In genomic region chr17:78881878-78882304, GRCm38 (mm10) we compare ENCODE assay signal across 8 mouse cellular contexts. TPM values are rescaled to one million over a fixed set of nuclear protein-coding genes. Genes with fewer than 3 reads are reported as not detected.
DNase-seq lines count a peak whose midpoint lies in the region; ATAC-seq and TF ChIP-seq lines count a peak whose summit lies in the region.
"Had no signal": no experiment of that assay in that cellular context is flagged by ENCODE, and none has a peak within 500 bp of the region (broad histone marks: within the 10 kb centered on the region; RNA-seq: fewer than 3 reads in every experiment).

No protein-coding gene starts in this region.

- TF ChIP-seq CTCF in lung, adult 2 months (IDR thresholded peaks at IDR 0.05; ENCODE audit: insufficient read depth, low read length), result no peak
- TF ChIP-seq CTCF in olfactory bulb, adult 2 months (IDR thresholded peaks at IDR 0.05; ENCODE audit: insufficient read depth, low read depth, low read length), result no peak

- 0 out of 2 replicates have a peak, but pooled peaks cover 14% of the 10 kb centered on the region for H3K36me3 ChIP-seq in embryonic facial prominence, embryonic 14.5 days (ENCODE audit: control insufficient read depth, insufficient read depth, low read length)
- H3K36me3 ChIP-seq in intestine, embryonic 14.5 days (ENCODE audit: control insufficient read depth, insufficient read depth, low read length), result peaks cover 18% of the 10 kb centered on the region

- peak overlapping the region; percentile 75 for H3K9ac ChIP-seq in embryonic facial prominence, embryonic 14.5 days (ENCODE audit: low read depth, low read length)
- peak overlapping the region; percentile 81 for H3K9ac ChIP-seq in intestine, embryonic 14.5 days (ENCODE audit: low read length)

- H3K4me1 ChIP-seq in embryonic facial prominence, embryonic 14.5 days (ENCODE audit: control insufficient read depth, insufficient read depth, low read length), result peaks cover 5% of the 10 kb centered on the region; the same call in 1 of the 2 replicates
- peaks cover 10% of the 10 kb centered on the region; the same call in 1 of the 2 replicates for H3K4me1 ChIP-seq in intestine, embryonic 14.5 days (replicated peaks; ENCODE audit: control insufficient read depth, insufficient read depth, low read length)
- no peaks in the 10 kb centered on the region for H3K4me1 ChIP-seq in lung, adult 2 months (ENCODE audit: control insufficient read depth, insufficient read depth, low read length)
- H3K4me1 ChIP-seq in olfactory bulb, adult 2 months (ENCODE audit: control insufficient read depth, insufficient read depth, low read length), result peaks cover 8% of the 10 kb centered on the region

- peak overlapping the region; percentile 62 for H3K4me2 ChIP-seq in embryonic facial prominence, embryonic 14.5 days (ENCODE audit: low read depth, low read length)
- H3K4me2 ChIP-seq in intestine, embryonic 14.5 days (ENCODE audit: low read length), result peak overlapping the region; percentile 63

- ATAC-seq in embryonic facial prominence, embryonic 14.5 days (ENCODE audit: low read depth), result peak; percentile 30
- ATAC-seq in intestine, embryonic 14.5 days (replicated peaks; ENCODE audit: low FRiP score, low TSS enrichment, low read depth), result peak; percentile 42; the same call in 1 of the 2 replicates

- no peak for TF ChIP-seq POLR2A in lung, adult 2 months (IDR thresholded peaks at IDR 0.05; ENCODE audit: borderline replicate concordance, extremely low read depth, low read depth, low read length)
- no peak for TF ChIP-seq POLR2A in olfactory bulb, adult 2 months (IDR thresholded peaks at IDR 0.05; ENCODE audit: insufficient read depth, low read depth, low read length)

- peak; percentile 12 to 28 for DNase-seq in spleen, postnatal 10 days (ENCODE audit: low spot score in 2 of 2)
- DNase-seq in spleen, postnatal 14 days (ENCODE audit: low spot score in 2 of 2), result no peak
- DNase-seq in embryonic facial prominence, embryonic 14.5 days (ENCODE audit: low spot score), result peak; percentile 40
- DNase-seq in intestine, embryonic 14.5 days (ENCODE audit: low spot score), result peak; percentile 59
- peak; percentile 11 for DNase-seq in lung, adult 2 months
- no peak for DNase-seq in gastrocnemius, postnatal 4 days (ENCODE audit: low spot score in 2 of 2)

- WGBS in embryonic facial prominence, embryonic 14.5 days, result 14% methylated on average over 5 of the region's 7 CpGs
- WGBS in intestine, embryonic 14.5 days, result 10% methylated on average over 6 of the region's 7 CpGs
- 8% methylated on average over 6 of the region's 7 CpGs for WGBS in lung, adult 2 months
- WGBS in olfactory bulb, adult 2 months, result 13% methylated on average over 6 of the region's 7 CpGs

- peak overlapping the region; percentile 60 for H3K4me3 ChIP-seq in embryonic facial prominence, embryonic 14.5 days (ENCODE audit: low read depth, low read length)
- H3K4me3 ChIP-seq in intestine, embryonic 14.5 days (ENCODE audit: low read depth, low read length), result peak overlapping the region; percentile 68
- peak overlapping the region; percentile 71 for H3K4me3 ChIP-seq in lung, adult 2 months (replicated peaks; ENCODE audit: extremely low read depth, low read depth, low read length)
- peak overlapping the region; percentile 48 for H3K4me3 ChIP-seq in olfactory bulb, adult 2 months (ENCODE audit: insufficient read depth, low read depth, low read length)

- no peaks in the 10 kb centered on the region for H3K27me3 ChIP-seq in embryonic facial prominence, embryonic 14.5 days (replicated peaks; ENCODE audit: control insufficient read depth, insufficient read depth, low read length)
- H3K27me3 ChIP-seq in intestine, embryonic 14.5 days (replicated peaks; ENCODE audit: control insufficient read depth, insufficient read depth, low read length), result no peaks in the 10 kb centered on the region

- peak overlapping the region; percentile 73 for H3K27ac ChIP-seq in embryonic facial prominence, embryonic 14.5 days (replicated peaks; ENCODE audit: low read depth, low read length)
- peak overlapping the region; percentile 70 for H3K27ac ChIP-seq in intestine, embryonic 14.5 days (ENCODE audit: low read depth)
- H3K27ac ChIP-seq in olfactory bulb, adult 2 months (ENCODE audit: insufficient read depth, low read depth, low read length), result no peak overlapping the region

- H3K9me3 ChIP-seq in embryonic facial prominence, embryonic 14.5 days (ENCODE audit: control insufficient read depth, low read length), result no peaks in the 10 kb centered on the region
- no peaks in the 10 kb centered on the region for H3K9me3 ChIP-seq in intestine, embryonic 14.5 days (ENCODE audit: control insufficient read depth, low read length)

RNA-seq across cellular contexts. Expression of gene Eif2ak2, which starts 0.5 kb away (rescaled TPM):
- 6.8 and 8.0 TPM in 2 replicates for polyA plus RNA-seq in embryonic facial prominence, embryonic 14.5 days (2014; fragmentation: Nextera tagmentation; extraction: Ambion mirVana)
- 9.1 and 11.0 TPM in 2 replicates for polyA plus RNA-seq in intestine, embryonic 14.5 days (2014; fragmentation: Nextera tagmentation; extraction: Ambion mirVana)
- 3.9 and 7.5 TPM in 2 replicates for polyA plus RNA-seq in lung, adult 2 months (2012; rRNA removed)
- not detected in 2 replicates for polyA plus RNA-seq in olfactory bulb, adult 2 months (2012; ENCODE audit: insufficient read depth, insufficient read length, low replicate concordance, missing spikeins)
- total RNA-seq in gastrocnemius, postnatal 4 days (2021), result 10 to 100 TPM; 10.1 to 14.7 TPM

RNA-seq across cellular contexts. Expression of gene Sult6b1, which starts 24.9 kb away (rescaled TPM):
- polyA plus RNA-seq in embryonic facial prominence, embryonic 14.5 days (2014; fragmentation: Nextera tagmentation; extraction: Ambion mirVana), result 0.22 and 0.75 TPM in 2 replicates
- polyA plus RNA-seq in intestine, embryonic 14.5 days (2014; fragmentation: Nextera tagmentation; extraction: Ambion mirVana), result 0.16 and 0.19 TPM in 2 replicates
- not detected in 2 replicates for polyA plus RNA-seq in lung, adult 2 months (2012; rRNA removed)
- not detected in 2 replicates for polyA plus RNA-seq in olfactory bulb, adult 2 months (2012; ENCODE audit: insufficient read depth, insufficient read length, low replicate concordance, missing spikeins)
- total RNA-seq in gastrocnemius, postnatal 4 days (2021), result not detected
- polyA plus RNA-seq: gonadal fat pad, adult 2 months had no signal

RNA-seq across cellular contexts. Expression of gene Cebpzos, which starts 34.4 kb away (rescaled TPM):
- 95.6 and 96.4 TPM in 2 replicates for polyA plus RNA-seq in embryonic facial prominence, embryonic 14.5 days (2014; fragmentation: Nextera tagmentation; extraction: Ambion mirVana)
- polyA plus RNA-seq in intestine, embryonic 14.5 days (2014; fragmentation: Nextera tagmentation; extraction: Ambion mirVana), result 104 and 116 TPM in 2 replicates
- polyA plus RNA-seq in lung, adult 2 months (2012; rRNA removed), result 4.0 and 7.4 TPM in 2 replicates
- not detected in 2 replicates for polyA plus RNA-seq in olfactory bulb, adult 2 months (2012; ENCODE audit: insufficient read depth, insufficient read length, low replicate concordance, missing spikeins)
- total RNA-seq in gastrocnemius, postnatal 4 days (2021), result 10 to 100 TPM; 45.3 to 60.5 TPM

RNA-seq across cellular contexts. Expression of gene Gpatch11, which starts 46.5 kb away (rescaled TPM):
- 38.5 and 40.5 TPM in 2 replicates for polyA plus RNA-seq in embryonic facial prominence, embryonic 14.5 days (2014; fragmentation: Nextera tagmentation; extraction: Ambion mirVana)
- 33.9 and 39.0 TPM in 2 replicates for polyA plus RNA-seq in intestine, embryonic 14.5 days (2014; fragmentation: Nextera tagmentation; extraction: Ambion mirVana)
- 7.3 and 12.6 TPM in 2 replicates for polyA plus RNA-seq in lung, adult 2 months (2012; rRNA removed)
- not detected in 2 replicates for polyA plus RNA-seq in olfactory bulb, adult 2 months (2012; ENCODE audit: insufficient read depth, insufficient read length, low replicate concordance, missing spikeins)
- 10 to 100 TPM; 23.7 to 25.8 TPM for total RNA-seq in gastrocnemius, postnatal 4 days (2021)

RNA-seq across cellular contexts. Expression of gene Heatr5b, which starts 46.7 kb away (rescaled TPM):
- 12.4 and 14.6 TPM in 2 replicates for polyA plus RNA-seq in embryonic facial prominence, embryonic 14.5 days (2014; fragmentation: Nextera tagmentation; extraction: Ambion mirVana)
- 11.5 and 12.4 TPM in 2 replicates for polyA plus RNA-seq in intestine, embryonic 14.5 days (2014; fragmentation: Nextera tagmentation; extraction: Ambion mirVana)
- 17.7 and 24.2 TPM in 2 replicates for polyA plus RNA-seq in lung, adult 2 months (2012; rRNA removed)
- 184 TPM in 1 of 2 replicates, not detected in the other for polyA plus RNA-seq in olfactory bulb, adult 2 months (2012; ENCODE audit: insufficient read depth, insufficient read length, low replicate concordance, missing spikeins)
- 10 to 100 TPM; 18.1 to 18.8 TPM for total RNA-seq in gastrocnemius, postnatal 4 days (2021)

Comparison
In these comparisons a context has a peak if more than half of its experiments do, and no peak if none do; other contexts are left out.
1. DNase-seq: peak in spleen, postnatal 10 days (2 of 2), embryonic facial prominence, embryonic 14.5 days (single experiment), intestine, embryonic 14.5 days (single experiment) and lung, adult 2 months (single experiment); none in spleen, postnatal 14 days (0 of 2) and gastrocnemius, postnatal 4 days (0 of 2).
2. RNA of gene Cebpzos, which starts 34.4 kb away (polyA plus RNA-seq): 104 to 116 TPM in intestine, embryonic 14.5 days and 95.6 to 96.4 TPM in embryonic facial prominence, embryonic 14.5 days; 4.0 to 7.4 TPM in lung, adult 2 months and not detected in olfactory bulb, adult 2 months; every median in the first group is over 10 times any median in the second.
3. Peak in every context shown above with its lines, with median percentiles within 50 percentile points of each other: H3K4me3 ChIP-seq.